Mouse (Mus musculus): ENCODE data around the gene Epha4. TPM values are rescaled to one million over a fixed set of nuclear protein-coding genes. Genes with fewer than 3 reads are reported as not detected.

Epha4 gene
- total RNA-seq, 2 experiments from 2014 or later, result 348 to 361 TPM

DNA sequence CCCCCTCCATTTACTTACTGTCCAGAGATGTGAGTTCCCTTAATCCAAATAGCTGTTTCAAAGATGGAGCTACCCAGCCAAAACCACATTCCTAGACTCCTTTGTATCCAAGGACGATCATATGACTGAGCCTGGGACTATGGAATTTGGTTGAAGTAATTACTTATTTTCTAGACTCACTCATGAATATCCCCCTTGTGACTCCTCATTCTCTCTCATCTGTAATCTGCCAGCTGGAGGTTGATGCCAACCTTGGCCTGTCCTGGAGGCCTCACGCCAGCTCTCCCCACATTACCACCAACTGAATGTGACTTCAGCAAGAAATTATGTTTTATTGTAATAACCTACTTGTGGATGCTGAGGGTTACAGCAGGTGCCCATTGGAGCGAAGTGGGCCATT lies 104.7 kb downstream of the Epha4 start:
- DNase-seq (ENCODE audit: low spot score in 2 of 2), result no peak

GRCm38 (mm10) chr1:77409509-77409908 lies 105.4 kb downstream of the Epha4 start:
- no peak for DNase-seq (ENCODE audit: low spot score in 2 of 2)

DNA sequence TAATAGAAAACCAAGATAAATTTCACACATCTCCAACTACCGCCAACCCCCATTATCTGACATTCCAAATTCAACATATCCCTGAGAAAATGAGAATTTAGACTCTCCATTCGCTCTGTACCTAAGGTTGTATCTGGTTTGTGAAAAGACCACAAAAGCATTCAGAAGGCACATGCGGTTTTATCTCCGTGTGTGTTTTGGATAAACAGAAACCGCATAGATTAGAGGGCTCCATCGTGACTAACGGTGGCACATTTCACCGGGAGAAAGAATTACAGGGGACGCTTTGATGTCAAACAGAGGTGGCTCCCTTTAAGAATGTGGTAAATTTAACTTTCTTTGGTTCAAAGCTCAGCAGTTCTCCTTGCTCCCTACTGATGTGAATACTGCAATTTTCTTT lies 107.5 kb downstream of the Epha4 start:
- no peak for DNase-seq (ENCODE audit: low spot score in 2 of 2)

DNA sequence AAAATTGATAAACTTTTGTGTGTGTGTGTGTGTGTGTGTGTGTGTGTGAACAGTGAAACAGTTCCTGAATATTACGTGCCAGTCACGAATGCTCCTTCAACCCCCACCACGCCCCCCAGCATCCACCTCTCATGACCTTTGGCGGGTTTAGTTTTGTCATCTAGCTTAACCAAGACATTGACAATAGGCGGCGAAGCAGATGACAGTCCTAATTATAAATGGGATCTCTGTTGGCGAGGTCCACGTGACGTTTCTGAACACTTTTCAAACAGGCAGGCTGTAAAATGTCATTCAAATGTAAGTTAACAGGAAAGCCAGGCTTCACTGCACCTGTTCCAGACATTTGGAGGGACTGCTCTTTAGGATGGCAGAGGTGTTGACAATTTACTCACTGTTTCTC lies 108.3 kb downstream of the Epha4 start:
- peak in 1 of 2 experiments; percentile 72 for DNase-seq (ENCODE audit: low spot score in 2 of 2)

DNA sequence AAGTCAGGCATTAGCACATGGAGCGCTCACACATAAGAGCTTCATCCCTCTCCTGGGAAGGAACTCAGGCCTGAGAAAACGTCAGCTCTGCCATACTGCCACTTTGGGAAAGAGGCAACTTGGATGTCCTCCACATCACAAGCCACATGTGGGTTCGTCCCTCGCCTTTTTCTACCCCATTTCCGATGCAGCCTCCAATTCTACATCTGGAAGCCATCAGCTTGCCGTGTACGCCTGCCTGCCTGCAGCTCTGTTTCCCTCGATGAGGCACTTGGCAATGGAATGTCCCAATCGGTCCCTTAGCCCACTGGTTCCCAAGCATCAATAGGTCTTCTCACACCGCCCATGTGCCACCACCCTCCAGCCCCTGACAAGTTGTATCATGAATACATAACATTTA lies 110.4 kb downstream of the Epha4 start:
- DNase-seq (ENCODE audit: low spot score in 2 of 2), result no peak

GRCm38 (mm10) chr1:77402942-77403341 lies 111.9 kb downstream of the Epha4 start:
- no peak for DNase-seq (ENCODE audit: low spot score in 2 of 2)

DNA sequence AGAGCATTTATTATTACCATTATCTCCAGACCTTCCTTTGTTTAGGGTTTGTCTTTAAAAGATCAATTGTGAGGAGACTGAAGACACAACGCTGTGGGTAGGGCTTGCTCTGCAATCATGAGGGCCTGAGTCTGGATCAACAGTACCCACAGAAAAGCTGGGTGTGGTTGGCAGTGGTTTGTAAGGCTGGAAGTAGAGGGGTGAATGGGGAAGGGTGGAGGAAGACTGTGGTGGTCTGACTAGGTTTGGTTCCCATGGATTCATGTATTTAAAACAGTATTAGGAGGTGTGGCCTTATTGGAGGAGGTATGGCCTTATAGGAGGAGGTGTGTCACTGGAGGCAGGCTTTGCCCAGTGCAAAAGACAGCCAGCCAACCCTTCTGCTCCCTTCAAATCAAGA lies 113.4 kb downstream of the Epha4 start:
- no peak for DNase-seq (ENCODE audit: low spot score in 2 of 2)

DNA sequence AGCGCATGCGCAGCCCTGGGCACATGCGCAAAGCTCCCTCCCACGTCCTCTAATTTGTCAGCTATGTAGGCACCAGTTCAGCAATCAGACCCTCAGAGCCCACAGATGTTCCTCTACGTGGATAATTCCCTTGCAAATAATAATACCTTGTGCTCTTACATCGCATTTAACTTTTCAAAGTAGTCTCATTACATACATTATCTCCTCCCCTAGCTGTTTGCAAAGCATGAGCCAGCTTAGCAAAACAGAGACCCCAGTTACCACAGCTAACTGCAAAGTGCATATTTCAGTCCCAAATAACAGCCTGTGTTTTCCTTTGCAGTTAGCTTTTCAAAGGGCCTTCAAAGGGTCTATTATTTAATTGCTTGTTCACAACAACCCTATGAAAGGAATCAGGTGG lies 123.3 kb downstream of the Epha4 start:
- DNase-seq (ENCODE audit: low spot score in 2 of 2), result no peak

- no peak for DNase-seq (ENCODE audit: low spot score in 2 of 2)
These were observed 125.8 kb downstream of the Epha4 start for GRCm38 (mm10) chr1:77389069-77389468.

- DNase-seq (ENCODE audit: low spot score in 2 of 2), result no peak
These were observed 126.3 kb downstream of the Epha4 start for GRCm38 (mm10) chr1:77388556-77388955.

DNA sequence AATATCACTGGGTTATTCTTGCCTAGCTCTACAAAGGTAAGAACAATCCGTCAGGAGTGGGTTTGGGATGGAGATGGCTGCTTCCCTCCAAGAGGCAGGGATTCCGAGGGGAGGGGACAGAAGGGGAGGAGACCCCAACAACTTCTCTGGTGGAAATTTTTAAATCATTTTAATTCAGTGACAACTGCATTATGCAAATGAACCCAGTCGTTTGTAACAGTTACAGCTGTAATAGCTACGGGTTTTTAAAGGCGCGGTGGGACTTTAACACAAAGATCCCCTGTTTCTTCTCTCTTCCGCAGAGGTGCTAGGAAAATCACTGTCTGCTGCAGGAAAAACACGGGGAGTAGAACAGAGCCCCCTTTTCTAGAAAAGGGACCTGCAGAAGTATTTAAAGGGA lies 129.3 kb downstream of the Epha4 start:
- DNase-seq (ENCODE audit: low spot score in 2 of 2), result no peak

DNA sequence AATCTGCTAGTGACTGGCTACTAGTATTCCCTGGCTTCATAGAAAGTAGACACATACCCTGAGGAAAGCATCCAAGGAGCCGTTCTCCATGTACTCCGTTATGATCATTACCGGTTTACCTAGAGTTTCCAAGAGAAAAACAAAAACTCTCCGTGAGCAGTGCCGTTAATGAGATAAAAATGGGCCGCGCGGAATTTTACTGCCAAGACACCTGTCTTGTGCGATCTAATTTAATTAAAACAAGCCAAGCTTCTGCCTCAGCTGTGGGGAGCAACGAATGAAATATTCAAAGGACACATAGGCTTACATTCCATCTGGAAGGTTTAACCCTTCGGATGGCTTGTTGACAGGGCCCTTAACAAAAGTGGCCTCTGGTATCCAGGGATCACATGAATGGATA lies 131.4 kb downstream of the Epha4 start:
- no peak for DNase-seq (ENCODE audit: low spot score in 2 of 2)

GRCm38 (mm10) chr1:77377550-77377980 lies 137.3 kb downstream of the Epha4 start:
- DNase-seq (ENCODE audit: low spot score in 2 of 2), result no peak

DNA sequence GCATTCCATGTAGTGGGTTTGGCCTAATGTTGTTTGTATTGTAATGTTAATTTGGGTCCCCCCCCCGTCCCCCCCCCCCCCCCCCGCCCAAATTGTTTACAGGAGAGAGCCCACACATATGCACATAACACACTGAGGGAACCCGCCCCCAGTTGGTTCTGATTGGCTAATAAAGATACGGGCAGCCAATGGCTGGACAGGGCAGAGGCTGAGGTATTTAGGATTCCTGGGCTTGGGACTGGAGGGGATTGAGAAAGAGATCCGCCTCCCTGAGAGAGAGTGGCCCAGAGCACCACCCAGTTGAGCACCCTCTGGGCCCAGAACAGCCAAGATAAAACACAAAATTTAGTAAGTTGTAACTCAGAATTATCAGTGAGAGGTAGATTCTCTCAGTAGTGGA lies 140.8 kb downstream of the Epha4 start:
- no peak for DNase-seq (ENCODE audit: low spot score in 2 of 2)

GRCm38 (mm10) chr1:77370921-77371320 lies 144.0 kb downstream of the Epha4 start:
- no peak for DNase-seq (ENCODE audit: low spot score in 2 of 2)

GRCm38 (mm10) chr1:77369255-77369837 lies 145.5 kb downstream of the Epha4 start:
- peak in 1 of 2 experiments; percentile 50 for DNase-seq (ENCODE audit: low spot score in 2 of 2)

DNA sequence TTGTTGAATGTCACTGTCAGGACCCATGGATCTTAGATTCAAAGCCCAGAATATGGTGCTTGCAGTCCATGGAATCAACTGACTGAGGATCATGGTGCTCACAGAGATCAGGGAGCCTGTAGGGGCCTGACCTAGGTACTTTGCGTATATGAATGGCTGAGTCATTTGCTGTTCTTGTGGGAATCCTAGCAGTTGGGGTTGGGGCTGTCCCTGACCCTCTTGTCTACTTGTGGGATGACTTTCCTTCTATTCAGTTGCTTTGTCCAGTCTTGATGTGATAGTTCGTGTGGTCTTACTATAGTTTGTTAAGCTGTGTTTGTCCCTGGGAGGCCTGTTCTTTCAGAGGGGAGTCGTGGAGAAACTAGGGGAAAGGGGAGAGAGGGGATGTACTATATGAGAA lies 149.0 kb downstream of the Epha4 start:
- no peak for DNase-seq (ENCODE audit: low spot score in 2 of 2)

DNA sequence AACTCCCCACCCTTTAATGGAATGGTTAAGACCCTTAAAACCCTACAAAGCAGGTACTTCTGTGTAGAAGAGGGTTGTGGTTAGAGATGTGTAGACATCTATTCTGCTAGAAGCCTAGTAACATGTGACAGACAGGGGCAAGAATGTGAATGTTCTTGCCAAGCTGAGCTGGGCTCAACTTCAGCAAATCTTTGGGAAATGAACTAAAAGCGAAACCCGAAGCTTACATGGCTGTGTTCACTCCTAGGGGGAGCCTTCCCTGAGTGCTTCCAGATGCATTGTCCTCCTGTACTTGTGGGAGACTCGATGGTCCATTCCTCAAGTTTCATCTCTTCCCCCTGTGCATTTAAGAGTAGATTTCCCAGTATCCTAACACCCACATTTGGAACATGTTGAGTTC lies 150.3 kb downstream of the Epha4 start:
- no peak for DNase-seq (ENCODE audit: low spot score in 2 of 2)

GRCm38 (mm10) chr1:77363848-77364247 lies 151.0 kb downstream of the Epha4 start:
- DNase-seq (ENCODE audit: low spot score in 2 of 2), result no peak

DNA sequence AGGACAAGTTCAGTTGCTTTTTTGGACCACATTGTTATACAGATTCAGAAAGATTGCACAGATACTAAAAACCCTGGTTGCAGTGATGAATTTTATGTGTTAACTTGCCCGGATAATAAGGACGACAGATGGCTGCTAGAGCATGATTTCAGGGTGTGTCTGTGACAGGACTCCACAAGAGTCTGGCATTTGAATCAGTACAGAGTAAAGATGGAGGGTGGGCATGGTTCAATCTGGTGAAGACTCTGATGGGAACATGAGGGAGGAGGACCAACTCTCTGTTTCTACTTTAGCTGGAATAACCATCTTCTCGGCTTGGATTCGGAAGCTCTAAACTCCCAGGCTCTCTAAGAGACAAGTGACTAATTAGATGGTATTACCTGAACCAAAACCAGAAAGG lies 168.4 kb downstream of the Epha4 start:
- peak; percentile 59 to 84 for DNase-seq (ENCODE audit: low spot score in 2 of 2)

DNA sequence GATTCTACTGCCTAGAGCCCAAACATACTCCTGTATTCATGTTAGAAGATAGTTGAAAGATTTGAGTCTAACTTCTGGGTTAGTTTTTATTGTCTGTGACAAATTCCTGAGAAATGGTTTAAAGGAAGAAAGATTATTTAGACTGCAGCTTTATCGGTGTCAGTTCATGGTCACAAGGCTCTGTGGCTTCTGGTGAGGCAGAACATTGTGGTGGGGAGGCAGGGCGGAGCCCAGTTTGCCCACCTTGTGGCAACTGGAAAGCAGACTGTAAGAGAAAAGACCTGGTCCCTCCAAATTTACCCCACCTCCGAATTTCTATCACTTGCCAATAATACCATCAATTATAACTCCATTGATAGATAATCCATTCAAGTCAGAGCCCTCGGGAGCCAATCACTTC lies 171.1 kb downstream of the Epha4 start:
- no peak for DNase-seq (ENCODE audit: low spot score in 2 of 2)

- DNase-seq (ENCODE audit: low spot score in 2 of 2), result no peak
These were observed 175.2 kb downstream of the Epha4 start for GRCm38 (mm10) chr1:77339701-77340100.

DNA sequence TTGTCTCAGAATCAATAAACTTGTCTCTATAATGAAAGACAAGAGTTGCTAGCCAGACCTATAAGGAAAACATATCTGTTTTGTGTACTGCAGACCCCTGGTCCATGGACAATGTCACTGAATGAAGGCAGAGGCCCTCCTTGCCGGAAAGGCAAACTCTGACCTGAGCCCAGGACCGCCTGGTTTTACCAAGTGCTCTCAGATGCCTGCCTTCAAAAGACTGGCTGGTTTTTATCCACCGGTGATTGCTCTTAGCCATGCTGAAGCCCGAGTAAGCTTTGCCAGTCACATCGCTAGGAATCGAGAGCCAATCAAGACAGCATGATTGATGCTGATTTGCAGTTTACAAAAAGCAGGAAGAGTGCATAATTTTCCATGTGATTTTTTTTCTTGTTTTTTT lies 176.5 kb downstream of the Epha4 start:
- no peak for DNase-seq (ENCODE audit: low spot score in 2 of 2)

GRCm38 (mm10) chr1:77336937-77337336 lies 178.0 kb downstream of the Epha4 start:
- DNase-seq (ENCODE audit: low spot score in 2 of 2), result no peak

All from layer of hippocampus, postnatal 14 days (tissue).